Mouse (Mus musculus): ENCODE measurements around the gene Cdc26. TPM values are rescaled to one million over a fixed set of nuclear protein-coding genes. Genes with fewer than 3 reads are reported as not detected.

The Cdc26 gene
- polyA plus RNA-seq, 1 experiment from 2014 or later = 138 TPM

- peak overlapping the region; percentile 88 for H3K27ac ChIP-seq
- H3K4me1 ChIP-seq (replicated peaks; ENCODE audit: insufficient read depth, low read length) = peaks cover 10% of the 10 kb centered on the region; the same call in 1 of the 2 replicates
- H3K9ac ChIP-seq (ENCODE audit: low read depth, low read length) = peak overlapping the region; percentile 85
- DNase-seq (ENCODE audit: low spot score) = no peak
- no peak for TF ChIP-seq CTCF (IDR thresholded peaks at IDR 0.05; ENCODE audit: low read depth)
- H3K4me3 ChIP-seq (replicated peaks; ENCODE audit: low read depth, low read length) = peak overlapping the region; percentile 73
- H3K9me3 ChIP-seq (replicated peaks; ENCODE audit: low read length) = no peaks in the 10 kb centered on the region
- 13% methylated on average over 6 of the region's 6 CpGs for WGBS
- H3K36me3 ChIP-seq (ENCODE audit: insufficient read depth, low read length) = peaks cover 16% of the 10 kb centered on the region
- no peaks in the 10 kb centered on the region for H3K27me3 ChIP-seq (ENCODE audit: insufficient read depth, low read length)
- peak overlapping the region; percentile 69 for H3K4me2 ChIP-seq (ENCODE audit: low read length)
- ATAC-seq (replicated peaks; ENCODE audit: low FRiP score, low read depth) = no peak
Observed at GRCm38 (mm10) chr4:62409615-62410014, 1.2 kb upstream of the Cdc26 start.

GRCm38 (mm10) chr4:62407730-62408582, 486 bp downstream of the Cdc26 start:
- under 1% methylated on average over 35 of the region's 35 CpGs for WGBS
- DNase-seq (ENCODE audit: low spot score) (peak; percentile 92), ATAC-seq (replicated peaks; ENCODE audit: low FRiP score, low read depth) (peak; percentile 33)
- H3K9me3 ChIP-seq (replicated peaks; ENCODE audit: low read length) = no peaks in the 10 kb centered on the region
- H3K27me3 ChIP-seq (ENCODE audit: insufficient read depth, low read length) = no peaks in the 10 kb centered on the region
- H3K36me3 ChIP-seq (ENCODE audit: insufficient read depth, low read length) = peaks cover 17% of the 10 kb centered on the region; the same call in 1 of the 2 replicates
- H3K9ac ChIP-seq (ENCODE audit: low read depth, low read length) = peak overlapping the region; percentile 85
- TF ChIP-seq CTCF (IDR thresholded peaks at IDR 0.05; ENCODE audit: low read depth) = peak; percentile 76
- peak overlapping the region; percentile 86 for H3K27ac ChIP-seq
- peak overlapping the region; percentile 73 for H3K4me3 ChIP-seq (replicated peaks; ENCODE audit: low read depth, low read length)
- H3K4me1 ChIP-seq (replicated peaks; ENCODE audit: insufficient read depth, low read length) = peaks cover 10% of the 10 kb centered on the region; the same call in 1 of the 2 replicates
- H3K4me2 ChIP-seq (ENCODE audit: low read length) = peak overlapping the region; percentile 58

GRCm38 (mm10) chr4:62406133-62406532, 2.3 kb downstream of the Cdc26 start:
- H3K4me2 ChIP-seq (ENCODE audit: low read length) = no peak overlapping the region
- ATAC-seq (replicated peaks; ENCODE audit: low FRiP score, low read depth) (no peak), DNase-seq (ENCODE audit: low spot score) (no peak)
- H3K36me3 ChIP-seq (ENCODE audit: insufficient read depth, low read length) = peaks cover 20% of the 10 kb centered on the region; the same call in 1 of the 2 replicates
- H3K9ac ChIP-seq (ENCODE audit: low read depth, low read length) = no peak overlapping the region
- no peaks in the 10 kb centered on the region for H3K27me3 ChIP-seq (ENCODE audit: insufficient read depth, low read length)
- no peaks in the 10 kb centered on the region for H3K9me3 ChIP-seq (replicated peaks; ENCODE audit: low read length)
- WGBS = 81% methylated on average over 4 of the region's 4 CpGs
- TF ChIP-seq CTCF (IDR thresholded peaks at IDR 0.05; ENCODE audit: low read depth) = no peak
- peaks cover 10% of the 10 kb centered on the region; the same call in 1 of the 2 replicates for H3K4me1 ChIP-seq (replicated peaks; ENCODE audit: insufficient read depth, low read length)
- no peak overlapping the region for H3K27ac ChIP-seq
- H3K4me3 ChIP-seq (replicated peaks; ENCODE audit: low read depth, low read length) = no peak overlapping the region

- no peak for ATAC-seq (replicated peaks; ENCODE audit: low FRiP score, low read depth)
- WGBS = 91% methylated on average over 3 of the region's 3 CpGs
- TF ChIP-seq CTCF (IDR thresholded peaks at IDR 0.05; ENCODE audit: low read depth) = no peak
- H3K27ac ChIP-seq = no peak overlapping the region
- no peaks in the 10 kb centered on the region for H3K9me3 ChIP-seq (replicated peaks; ENCODE audit: low read length)
- no peaks in the 10 kb centered on the region for H3K4me1 ChIP-seq (replicated peaks; ENCODE audit: insufficient read depth, low read length)
- DNase-seq (ENCODE audit: low spot score) = no peak
- no peaks in the 10 kb centered on the region for H3K27me3 ChIP-seq (ENCODE audit: insufficient read depth, low read length)
- no peak overlapping the region for H3K9ac ChIP-seq (ENCODE audit: low read depth, low read length)
- peaks cover 52% of the 10 kb centered on the region for H3K36me3 ChIP-seq (ENCODE audit: insufficient read depth, low read length)
- no peak overlapping the region for H3K4me3 ChIP-seq (replicated peaks; ENCODE audit: low read depth, low read length)
- H3K4me2 ChIP-seq (ENCODE audit: low read length) = no peak overlapping the region
Observed at GRCm38 (mm10) chr4:62398956-62399355, 9.5 kb downstream of the Cdc26 start.

- Histone ChIP-seq H3K4me1 (replicated peaks; ENCODE audit: insufficient read depth, low read length) (no peaks in the 10 kb centered on the region), H3K27ac (no peak overlapping the region), H3K27me3 (ENCODE audit: insufficient read depth, low read length) (no peaks in the 10 kb centered on the region), H3K4me2 (ENCODE audit: low read length) (no peak overlapping the region), H3K9ac (ENCODE audit: low read depth, low read length) (no peak overlapping the region), H3K4me3 (replicated peaks; ENCODE audit: low read depth, low read length) (no peak overlapping the region), H3K36me3 (ENCODE audit: insufficient read depth, low read length) (peaks cover 52% of the 10 kb centered on the region), H3K9me3 (replicated peaks; ENCODE audit: low read length) (no peaks in the 10 kb centered on the region)
- DNase-seq (ENCODE audit: low spot score) = no peak
- ATAC-seq (replicated peaks; ENCODE audit: low FRiP score, low read depth) = no peak
- no peak for TF ChIP-seq CTCF (IDR thresholded peaks at IDR 0.05; ENCODE audit: low read depth)
- WGBS = 80% methylated on average over 4 of the region's 4 CpGs
Observed at GRCm38 (mm10) chr4:62397616-62398365, 10.7 kb downstream of the Cdc26 start.

GRCm38 (mm10) chr4:62395806-62396205, 12.6 kb downstream of the Cdc26 start:
- H3K27me3 ChIP-seq (ENCODE audit: insufficient read depth, low read length) = no peaks in the 10 kb centered on the region
- H3K9ac ChIP-seq (ENCODE audit: low read depth, low read length) = no peak overlapping the region
- DNase-seq (ENCODE audit: low spot score) = no peak
- no peak overlapping the region for H3K4me2 ChIP-seq (ENCODE audit: low read length)
- no peak overlapping the region for H3K27ac ChIP-seq
- H3K4me3 ChIP-seq (replicated peaks; ENCODE audit: low read depth, low read length) = no peak overlapping the region
- TF ChIP-seq CTCF (IDR thresholded peaks at IDR 0.05; ENCODE audit: low read depth) = no peak
- no peaks in the 10 kb centered on the region for H3K9me3 ChIP-seq (replicated peaks; ENCODE audit: low read length)
- ATAC-seq (replicated peaks; ENCODE audit: low FRiP score, low read depth) = no peak
- peaks cover 42% of the 10 kb centered on the region for H3K36me3 ChIP-seq (ENCODE audit: insufficient read depth, low read length)
- 82% methylated on average over 1 of the region's 1 CpGs for WGBS
- H3K4me1 ChIP-seq (replicated peaks; ENCODE audit: insufficient read depth, low read length) = no peaks in the 10 kb centered on the region

Data from kidney, postnatal 0 days (tissue).